Mouse (Mus musculus) embryo, embryonic 11 days (tissue): Measurements from ENCODE around the gene Ppp2r3a.

Experiments
- DNase-seq: peaks from one replicate; pipeline ENCODE4 v3.0.0-alpha.2; 2015

Ppp2r3a gene

DNA sequence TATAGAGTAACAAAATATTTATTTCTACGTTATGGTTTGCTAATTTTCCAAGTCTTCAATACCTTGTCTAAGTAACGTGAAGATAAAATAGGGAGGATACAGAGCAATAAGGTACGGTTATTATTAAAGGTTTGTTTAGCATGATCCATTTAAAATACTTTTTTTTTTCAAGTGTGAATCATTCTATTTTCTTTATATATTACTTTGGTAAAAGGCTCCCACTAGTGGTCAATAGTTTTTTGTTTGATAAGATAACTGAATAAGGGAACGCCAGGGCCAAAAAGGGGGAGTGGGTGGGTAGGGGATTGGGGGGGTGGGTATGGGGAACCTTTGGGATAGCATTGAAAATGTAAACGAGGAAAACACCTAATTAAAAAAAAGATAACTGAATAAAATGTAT lies 98.7 kb downstream of the Ppp2r3a start:
- DNase-seq, result peak; percentile 15

DNA sequence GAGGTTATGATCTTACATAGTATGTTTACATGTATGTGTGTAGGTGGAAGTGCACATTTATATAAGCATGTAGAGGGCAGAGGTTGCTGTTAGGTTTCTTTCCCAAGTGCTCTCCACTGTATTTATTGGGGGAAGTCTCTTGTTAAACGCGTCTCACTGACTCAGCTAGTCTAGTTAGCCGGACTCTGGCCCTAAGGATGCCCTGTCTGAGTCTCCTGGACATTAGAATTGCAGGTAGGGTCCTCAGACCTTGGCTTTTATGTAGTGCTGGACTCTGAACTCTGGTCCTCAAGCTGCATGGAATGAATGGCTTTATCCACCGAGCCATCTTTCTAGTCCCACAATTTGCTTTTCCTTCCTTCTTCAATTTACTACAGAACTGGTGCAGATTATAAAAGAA lies 108.0 kb downstream of the Ppp2r3a start:
- DNase-seq, result no peak

DNA sequence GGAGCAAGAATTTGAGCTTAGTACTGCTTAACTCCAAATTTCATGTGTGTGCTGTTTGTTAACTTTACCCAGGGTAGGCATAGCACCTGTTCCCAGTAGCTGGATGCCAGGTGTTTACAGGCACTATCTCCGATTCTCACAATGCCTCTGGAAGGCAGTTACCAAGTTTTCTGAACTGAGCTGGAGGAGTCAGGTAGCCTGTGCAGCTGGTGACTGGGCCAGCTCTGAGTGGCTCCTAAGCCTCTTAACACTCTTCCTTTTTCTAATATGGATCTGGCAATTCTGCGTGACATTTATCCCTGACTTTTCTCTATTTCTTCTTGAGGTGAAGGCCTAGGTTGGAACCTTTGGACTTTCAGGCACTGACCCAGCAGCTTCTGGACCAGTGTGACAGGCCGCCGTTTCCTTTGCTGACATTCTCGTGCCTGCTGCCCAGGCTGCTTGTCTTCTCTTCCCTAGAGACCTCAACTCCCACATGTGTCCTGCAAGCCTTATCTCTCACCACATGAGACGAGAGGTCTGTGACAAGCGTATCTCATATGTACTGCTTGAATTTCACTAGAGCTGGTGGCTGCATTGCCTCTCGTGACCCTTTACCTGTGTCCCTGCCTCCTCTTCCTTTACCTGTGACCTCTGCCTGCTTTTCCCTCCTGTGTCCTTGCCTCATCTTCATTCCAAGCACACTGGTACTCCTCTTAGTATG lies 137.3 kb downstream of the Ppp2r3a start:
- DNase-seq, result no peak

DNA sequence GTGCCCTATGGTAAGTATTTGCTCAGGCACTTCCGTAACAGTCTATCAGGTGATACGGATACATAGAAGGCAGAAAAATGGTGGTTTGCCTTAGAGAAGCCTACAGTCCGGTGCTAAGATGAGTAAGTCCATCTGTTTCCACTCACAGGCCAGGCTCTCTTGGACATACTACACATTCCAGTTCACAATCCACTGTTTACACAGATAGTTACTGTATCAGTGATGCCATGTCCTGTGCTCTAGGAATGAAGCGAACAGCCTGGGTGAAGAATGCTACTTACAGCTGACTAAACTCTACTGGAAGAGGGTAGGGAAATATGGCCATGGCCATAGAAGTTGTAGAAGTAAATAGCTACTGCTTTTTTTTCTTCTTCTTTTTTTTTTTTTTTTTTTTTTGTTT lies 138.3 kb downstream of the Ppp2r3a start:
- no peak for DNase-seq

DNA sequence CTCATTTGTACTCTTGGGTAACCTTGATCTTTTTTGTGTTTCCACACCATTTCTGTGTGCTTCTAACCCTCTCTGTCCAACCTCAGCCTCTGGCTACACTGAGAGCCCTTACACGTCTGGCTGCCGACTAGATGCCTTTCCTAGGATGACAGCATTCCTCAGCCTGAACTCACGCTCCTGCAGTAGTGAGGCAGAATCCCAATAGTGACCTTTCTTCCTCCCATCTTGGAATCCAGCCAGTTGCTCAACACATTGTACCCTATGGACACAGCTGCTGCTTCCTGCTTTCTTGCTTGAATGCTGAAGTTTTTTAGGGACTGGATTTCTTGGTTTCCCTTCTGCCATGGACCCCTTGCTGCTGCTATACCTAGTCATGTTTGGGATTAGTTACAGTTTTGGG lies 141.6 kb downstream of the Ppp2r3a start:
- DNase-seq, result peak; percentile 22

DNA sequence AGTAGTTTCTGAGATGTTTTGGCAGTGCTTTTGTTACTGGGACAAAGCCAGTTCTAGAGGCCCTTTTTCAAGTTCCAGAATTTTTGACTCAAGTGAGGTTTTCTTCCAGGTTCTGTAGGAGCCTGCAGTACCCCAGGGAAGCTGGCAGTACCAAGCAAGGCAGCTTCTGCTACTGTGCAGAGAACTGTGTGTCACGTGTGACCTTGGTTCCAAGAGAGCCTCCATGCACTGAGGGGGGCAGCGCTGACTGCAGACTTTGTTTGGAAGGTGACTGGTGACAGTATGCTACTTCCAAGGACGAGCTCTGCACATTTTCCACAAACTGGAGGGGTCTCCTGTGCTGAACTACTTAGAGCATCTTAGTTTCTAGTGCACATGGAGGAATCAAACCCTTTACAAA lies 144.2 kb downstream of the Ppp2r3a start:
- DNase-seq, result no peak

DNA sequence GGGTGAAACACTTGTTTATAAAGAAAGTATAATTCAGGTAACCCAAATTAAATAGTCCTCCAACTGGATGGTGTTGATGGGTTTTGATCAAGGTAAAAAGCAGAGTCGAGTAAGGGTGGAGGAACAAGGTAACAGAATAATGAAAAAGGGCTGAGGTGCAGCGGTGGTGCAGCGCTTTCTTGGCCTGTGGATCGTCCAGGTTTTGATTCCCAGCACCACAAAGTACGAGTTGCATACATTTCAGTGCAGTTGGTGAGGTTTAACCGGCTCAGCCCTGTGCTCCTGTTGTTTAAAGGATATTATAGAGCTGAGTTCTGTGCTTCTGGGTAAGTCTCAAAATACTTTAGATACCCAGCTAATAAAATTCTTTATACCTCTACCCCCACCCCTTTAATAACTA lies 145.9 kb downstream of the Ppp2r3a start:
- no peak for DNase-seq

DNA sequence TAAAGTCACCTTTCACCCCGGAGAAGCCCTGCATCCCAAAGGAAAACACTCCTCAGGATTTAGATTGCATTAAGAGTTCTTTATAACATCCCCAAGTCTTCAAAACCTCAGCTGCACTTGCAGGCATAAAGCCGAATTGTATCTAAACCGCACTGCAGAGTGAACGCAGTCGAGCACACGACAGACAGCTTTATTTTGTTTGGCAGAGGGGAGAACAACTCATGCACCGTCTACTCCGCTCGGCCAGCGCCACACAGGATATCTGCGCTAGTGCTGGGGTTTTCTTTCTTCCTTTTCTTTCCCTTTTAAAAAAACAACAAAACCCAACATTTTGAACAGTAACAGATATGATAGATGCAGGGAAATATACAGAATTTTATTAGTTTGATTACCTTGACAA lies 146.7 kb downstream of the Ppp2r3a start:
- no peak for DNase-seq

DNA sequence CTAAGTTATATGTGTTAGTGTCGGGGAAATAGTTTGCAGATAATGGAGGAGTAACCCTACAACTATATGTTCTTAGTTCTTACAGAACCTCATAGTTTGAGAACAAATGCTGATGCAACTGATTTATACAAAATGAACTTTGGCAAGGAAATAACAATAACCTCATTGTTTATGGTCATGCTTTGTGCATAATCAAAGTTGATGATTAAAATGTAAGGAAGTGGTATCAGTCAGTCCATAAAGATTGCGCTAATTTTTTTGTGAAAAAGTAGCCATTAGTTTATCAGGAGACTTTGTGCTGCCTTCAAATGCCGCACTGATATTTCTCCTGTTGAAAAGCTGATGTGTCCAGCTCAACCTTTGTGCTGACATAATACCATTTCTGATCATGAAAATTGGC lies 149.3 kb downstream of the Ppp2r3a start:
- no peak for DNase-seq

DNA sequence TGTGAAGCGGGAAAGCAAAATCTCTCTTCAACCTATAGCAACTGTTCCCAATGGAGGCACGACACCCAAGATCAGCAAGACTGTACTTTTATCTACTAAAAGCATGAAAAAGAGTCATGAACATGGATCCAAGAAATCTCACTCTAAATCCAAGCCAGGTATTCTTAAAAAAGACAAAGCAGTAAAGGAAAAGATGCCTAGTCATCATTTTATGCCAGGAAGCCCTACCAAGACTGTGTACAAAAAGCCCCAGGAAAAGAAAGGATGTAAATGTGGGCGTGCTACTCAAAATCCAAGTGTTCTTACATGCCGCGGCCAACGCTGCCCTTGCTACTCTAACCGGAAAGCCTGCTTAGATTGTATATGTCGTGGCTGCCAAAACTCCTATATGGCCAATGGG lies 150.0 kb downstream of the Ppp2r3a start:
- DNase-seq, result no peak

DNA sequence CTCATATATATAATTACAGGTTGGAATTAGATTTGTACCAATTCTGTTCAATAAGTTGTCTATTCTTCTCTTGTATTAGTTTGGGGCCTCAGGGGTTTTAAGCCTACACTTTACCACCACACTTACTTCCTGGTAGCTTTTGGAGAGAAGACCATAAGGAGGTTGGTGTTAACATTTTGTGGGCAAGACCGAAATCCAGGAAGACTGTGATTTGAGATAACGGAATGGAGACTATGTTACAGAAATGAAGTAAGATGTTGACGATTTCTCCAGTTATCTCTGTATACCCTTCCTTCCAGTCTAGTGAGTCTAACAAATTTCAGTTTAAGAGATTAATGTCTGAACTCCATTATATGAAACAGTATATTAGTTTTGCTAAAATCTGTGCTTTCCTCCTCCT lies 151.4 kb downstream of the Ppp2r3a start:
- DNase-seq, result no peak

DNA sequence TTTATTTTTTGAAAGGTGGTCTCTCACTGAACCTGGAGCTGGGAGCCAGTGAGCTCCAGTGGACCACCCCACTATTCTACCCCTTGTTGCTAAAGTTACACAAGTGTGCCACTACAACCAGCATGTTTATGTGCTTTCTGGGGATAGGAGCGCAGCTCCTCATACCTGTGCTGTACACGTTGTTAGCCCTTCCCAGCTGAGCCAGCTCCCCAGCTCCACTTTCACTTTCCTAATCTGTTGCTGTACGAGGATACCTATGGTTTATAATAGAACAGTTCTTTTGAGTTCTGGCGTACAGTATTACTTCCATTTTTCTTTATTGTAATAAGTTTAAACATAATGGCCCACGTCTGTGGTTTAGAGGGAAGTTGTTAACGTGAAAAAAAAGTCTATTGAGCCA lies 152.2 kb downstream of the Ppp2r3a start:
- DNase-seq, result no peak

DNA sequence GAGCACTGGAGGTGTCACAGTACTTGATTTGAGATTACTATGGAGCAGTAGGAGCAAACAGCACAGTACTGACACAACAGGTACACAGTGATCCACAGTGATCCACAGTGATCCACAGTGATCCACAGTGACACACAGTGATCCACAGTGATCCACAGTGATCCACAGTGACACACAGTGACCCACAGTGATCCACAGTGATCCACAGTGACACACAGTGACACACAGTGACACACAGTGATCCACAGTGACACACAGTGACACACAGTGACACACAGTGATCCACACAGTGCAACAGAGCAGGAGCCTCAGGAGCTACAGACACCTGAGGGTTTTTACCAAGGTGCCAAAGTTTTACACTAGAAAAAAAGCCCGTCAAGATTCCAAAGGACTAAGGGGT lies 154.1 kb downstream of the Ppp2r3a start:
- DNase-seq, result no peak

DNA sequence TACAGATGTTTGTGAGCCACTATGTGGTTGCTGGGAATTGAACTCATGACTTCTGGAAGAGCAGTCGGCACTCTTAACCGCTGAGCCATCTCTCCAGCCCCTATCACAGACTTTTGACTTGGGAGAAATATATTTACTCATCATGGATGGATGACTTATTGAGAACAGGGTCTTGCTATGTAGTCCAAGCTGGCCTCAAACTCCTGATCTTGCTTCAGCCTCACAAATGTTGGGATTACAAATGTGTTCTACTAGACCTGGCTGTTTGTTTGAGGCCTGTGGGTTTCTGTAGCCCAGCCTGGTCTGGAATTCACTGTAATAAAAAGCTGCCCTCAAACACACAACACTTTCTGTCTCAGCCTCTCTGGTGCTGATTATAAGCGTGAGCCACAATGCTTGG lies 155.1 kb downstream of the Ppp2r3a start:
- DNase-seq, result no peak

DNA sequence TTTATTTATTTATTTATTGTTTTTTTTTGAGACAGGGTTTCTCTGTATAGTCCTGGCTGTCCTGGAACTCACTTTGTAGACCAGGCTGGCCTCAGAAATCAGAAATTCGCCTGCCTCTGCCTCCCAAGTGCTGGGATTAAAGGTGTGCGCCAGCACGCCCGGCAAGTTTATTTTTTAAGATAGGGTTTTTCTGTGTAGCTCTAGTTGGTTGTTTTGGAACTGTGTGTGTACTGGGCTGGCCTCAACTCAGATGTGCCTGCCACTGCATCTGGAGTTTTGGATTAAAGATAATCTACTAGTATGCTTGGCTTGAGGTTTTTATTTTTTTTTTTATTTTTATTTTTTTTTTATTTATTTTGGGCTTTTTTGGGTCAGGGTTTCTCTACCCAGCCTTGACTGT lies 156.2 kb downstream of the Ppp2r3a start:
- DNase-seq, result no peak

DNA sequence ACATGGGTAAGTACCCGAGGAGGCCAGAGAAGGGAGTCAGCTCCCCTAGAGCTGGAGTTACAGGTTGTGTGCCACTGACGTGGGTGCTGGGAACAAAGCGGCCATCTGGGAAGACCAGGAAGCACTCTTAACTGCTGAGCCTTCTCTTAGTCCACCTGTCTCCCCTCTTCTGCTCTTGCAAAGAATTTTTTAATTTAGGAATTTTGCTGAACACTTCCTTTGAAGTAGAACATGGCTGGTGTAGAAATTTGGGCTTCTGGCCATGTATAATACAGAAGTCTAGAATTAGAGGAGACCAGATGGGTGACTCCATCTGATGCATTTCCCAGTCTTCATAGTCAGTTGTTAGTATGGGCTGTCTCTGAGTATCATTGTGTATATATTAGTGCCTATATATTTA lies 167.9 kb downstream of the Ppp2r3a start:
- no peak for DNase-seq

DNA sequence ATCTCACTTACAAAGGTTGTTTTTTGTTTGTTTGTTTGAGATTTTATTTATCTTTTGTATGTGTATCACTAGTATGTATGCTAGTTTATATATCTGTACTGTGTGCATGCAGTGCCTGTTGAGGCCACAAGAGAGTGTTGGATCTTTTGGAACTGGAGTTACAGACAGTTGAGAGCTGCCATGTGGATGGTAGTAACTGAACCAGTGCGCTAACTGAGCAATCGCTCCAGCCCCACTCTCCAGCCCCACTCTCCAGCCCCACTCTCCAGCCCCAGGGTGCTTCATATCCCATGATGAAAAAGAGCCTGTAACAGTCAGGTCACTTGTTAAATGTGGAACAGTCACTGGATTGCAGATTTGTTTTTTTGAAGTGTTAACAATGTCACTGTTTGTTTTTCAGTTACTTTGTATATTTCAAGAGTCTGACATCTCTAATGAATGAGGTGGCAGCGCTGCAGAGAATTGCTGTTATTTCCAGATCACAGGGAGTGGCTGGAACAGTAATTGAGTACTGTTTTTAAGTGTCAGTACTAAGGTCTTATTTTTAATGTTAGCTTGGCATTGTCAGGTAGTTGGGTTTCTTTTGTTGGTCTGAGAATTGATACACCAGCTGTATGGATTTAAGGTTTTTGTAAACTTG lies 171.4 kb downstream of the Ppp2r3a start:
- no peak for DNase-seq

DNA sequence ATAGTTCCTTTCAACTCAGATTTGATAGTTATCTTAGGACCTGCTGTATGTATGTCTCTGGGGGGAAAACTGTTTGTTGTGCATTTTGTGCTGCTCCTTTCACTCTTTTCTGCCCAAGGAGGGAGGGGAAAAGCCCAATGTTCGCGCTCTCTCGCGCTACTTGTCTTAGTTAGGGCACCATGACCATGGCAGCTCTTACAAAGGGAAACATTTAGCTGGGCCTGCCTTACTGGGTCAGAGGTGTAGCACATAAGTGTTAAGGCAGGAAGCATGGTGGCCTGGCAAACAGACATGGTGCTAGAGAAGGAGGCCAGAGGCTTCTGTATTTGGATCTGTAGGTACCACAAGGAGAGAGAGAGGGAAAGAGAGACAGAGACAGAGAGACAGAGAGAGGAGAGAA lies 173.0 kb downstream of the Ppp2r3a start:
- peak; percentile 30 for DNase-seq

DNA sequence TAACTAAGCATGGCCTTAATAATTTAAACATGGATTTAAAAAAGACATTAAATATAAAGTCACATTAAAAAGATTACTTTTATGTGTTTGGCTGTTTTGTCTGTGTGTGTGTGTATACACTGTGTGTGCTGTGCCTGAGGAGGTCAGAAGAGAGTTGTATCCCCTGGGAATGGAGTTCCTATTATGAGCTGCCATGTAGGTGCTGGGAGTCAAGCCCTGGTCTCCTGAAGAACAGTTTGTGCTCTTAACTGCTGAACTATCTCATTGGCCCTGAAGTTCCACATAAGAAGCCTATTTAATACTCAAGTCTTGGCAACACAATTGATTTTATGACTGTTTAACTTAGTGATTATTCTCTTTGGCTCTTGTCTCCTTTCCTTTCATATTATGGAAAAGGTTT lies 174.1 kb downstream of the Ppp2r3a start:
- no peak for DNase-seq

DNA sequence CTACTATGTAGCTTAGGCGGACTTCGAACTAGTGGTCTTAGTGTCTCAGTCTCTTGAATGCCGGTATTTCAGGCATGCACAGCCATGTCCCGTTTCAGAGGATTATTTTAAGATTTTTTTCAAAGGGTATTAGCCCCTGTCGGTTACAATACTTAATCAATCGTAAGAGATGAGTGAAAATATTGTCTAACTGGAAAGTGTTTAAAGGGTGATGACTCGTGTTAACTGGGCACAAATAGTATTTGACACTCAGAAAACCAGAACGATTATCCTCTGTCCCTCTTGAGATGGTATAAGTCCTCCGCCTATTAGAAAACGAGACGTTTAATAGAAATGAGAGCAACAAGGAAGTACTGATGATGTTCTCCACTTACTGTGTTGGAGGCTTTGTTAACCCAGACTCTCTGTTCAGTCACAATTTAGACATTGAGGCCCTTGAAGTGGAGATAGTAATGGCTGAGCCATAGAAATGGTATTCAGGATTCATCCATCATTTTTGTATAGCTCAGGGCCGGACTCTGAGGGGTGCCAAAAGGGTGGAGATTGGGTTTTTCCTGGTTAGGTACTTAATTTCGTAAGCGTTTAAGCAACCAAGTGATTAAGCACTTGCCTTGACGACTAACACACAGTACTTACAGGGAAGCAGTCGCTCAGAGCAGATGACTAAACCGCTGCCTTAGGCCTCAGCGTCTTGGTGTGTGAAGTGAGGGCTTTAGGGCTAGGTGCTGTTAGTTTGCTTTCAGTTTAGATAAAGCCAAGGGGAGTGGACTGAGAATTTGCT lies 175.3 kb downstream of the Ppp2r3a start:
- peak; percentile 41 for DNase-seq

DNA sequence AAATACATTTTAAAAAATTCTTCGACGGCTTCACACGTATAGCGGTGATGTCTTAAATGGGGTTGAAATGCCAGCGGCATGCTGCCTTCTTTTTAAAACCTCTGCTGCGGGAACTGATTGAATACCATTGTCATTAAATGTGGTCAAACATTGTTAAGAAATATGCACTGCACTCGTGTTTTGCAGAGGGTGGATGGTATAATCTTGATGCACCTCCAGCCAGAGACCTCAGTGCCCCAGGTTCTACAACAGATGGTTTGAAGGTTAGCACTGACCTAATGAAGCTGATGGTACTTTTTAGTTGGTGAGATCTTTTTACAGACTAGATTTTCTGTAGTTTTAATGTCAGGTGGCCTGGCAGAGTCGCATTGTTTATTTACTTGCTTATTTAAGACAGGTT lies 175.9 kb downstream of the Ppp2r3a start:
- DNase-seq, result no peak

DNA sequence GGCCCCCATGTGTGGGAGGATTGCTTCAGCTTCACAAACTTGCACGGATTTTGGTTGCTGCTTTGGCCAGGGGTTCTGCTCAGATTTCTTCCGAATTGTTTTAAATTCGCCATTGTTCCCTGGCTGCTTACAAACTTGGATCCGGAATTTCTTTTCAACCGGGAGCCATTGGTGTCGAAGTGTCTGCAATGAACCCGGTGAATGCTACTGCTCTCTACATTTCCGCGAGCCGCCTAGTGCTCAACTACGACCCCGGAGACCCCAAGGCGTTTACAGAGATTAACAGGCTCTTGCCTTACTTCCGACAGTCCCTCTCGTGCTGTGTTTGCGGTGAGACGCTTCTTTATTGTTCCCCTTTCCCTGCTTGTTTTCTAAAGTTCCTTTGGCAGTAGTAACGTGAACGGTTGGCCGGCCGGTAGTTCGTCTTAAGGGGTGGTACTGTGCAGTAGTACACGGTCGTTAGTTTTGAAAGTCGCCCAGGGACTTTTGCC lies 176.5 kb downstream of the Ppp2r3a start:
- peak; percentile 66 for DNase-seq

DNA sequence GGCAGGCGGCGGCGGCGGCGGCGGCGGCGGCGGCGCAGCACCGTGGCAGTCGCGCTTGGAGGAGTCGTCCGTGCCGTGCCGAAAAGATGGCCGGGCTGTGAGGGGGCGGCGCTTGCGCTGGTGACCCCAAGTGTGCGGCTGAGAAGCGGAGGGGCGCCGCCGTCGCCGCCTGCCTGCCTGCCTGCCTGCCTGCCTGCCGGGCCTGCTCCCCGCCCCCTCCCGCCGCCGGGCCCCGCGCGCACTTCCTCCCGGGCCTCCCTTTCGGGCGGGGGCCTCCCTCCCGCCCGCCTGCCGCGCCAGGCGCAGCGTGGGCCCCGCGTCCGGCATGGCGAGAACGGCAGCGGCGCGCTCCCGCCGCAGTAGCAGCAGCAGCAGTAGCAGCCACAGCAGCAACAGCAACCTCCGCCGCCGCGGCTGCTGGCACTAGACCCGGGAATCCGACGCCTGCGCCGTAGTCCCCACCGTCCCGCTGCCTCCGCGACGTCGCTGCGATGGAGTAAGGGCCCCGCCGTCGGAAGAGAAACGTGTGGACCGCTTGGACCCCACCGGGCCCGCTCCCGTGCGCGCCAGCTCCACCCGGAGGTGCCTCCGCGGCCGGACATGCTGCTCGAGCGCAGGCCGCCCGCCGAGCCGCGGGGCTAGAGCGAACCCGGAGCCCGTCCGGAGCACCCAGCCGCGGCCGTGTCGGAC lies 177.1 kb downstream of the Ppp2r3a start:
- peak; percentile 81 for DNase-seq

DNA sequence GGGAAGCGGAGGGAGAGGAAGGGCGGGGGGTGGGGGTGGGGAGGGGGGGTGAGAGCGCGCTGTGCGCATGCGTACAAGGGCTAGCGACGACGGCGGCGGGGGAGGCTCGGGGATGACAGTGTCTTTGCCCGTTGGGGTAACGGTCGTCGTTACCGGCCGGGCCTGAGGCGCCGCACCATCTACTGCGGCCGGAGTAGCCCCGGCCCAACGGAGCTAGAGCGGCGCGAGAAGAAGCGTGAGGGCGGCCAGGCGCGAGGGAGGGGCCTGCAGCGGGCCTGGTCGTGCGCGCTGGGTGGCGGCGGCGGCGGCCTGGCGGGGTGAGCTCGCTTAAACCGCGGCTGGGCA lies 177.6 kb downstream of the Ppp2r3a start, which contains the start of gene Msl2:
TSS of gene Msl2 (plus strand) at position 115 of the 345 bp plus-strand sequence.
- no peak for DNase-seq
